Mouse (Mus musculus): ENCODE data around the gene 1700023F06Rik.

Gene 1700023F06Rik

GRCm38 (mm10) chr11:103192230-103192955, 16.0 kb downstream of the 1700023F06Rik start:
- in situ Hi-C loops (cut with MboI, MseI): no loop called here

- in situ Hi-C loops (cut with MboI, MseI): loop anchor here in 1 of 2 experiments (5.0 kb wide), 1 partner anchor 47 kb away; no protein-coding TSS in a partner anchor
These were observed 23.5 kb downstream of the 1700023F06Rik start for GRCm38 (mm10) chr11:103184891-103185290.

- in situ Hi-C loops (cut with MboI, MseI): loop anchor here in 1 of 2 experiments (5.0 kb wide), 1 partner anchor 50 kb away; no protein-coding TSS in a partner anchor
These were observed 26.4 kb downstream of the 1700023F06Rik start for GRCm38 (mm10) chr11:103181911-103182310.

GRCm38 (mm10) chr11:103181349-103181748, 27.0 kb downstream of the 1700023F06Rik start:
- in situ Hi-C loops (cut with MboI, MseI): loop anchor here in 1 of 2 experiments (5.0 kb wide), 1 partner anchor 51 kb away; no protein-coding TSS in a partner anchor

- in situ Hi-C loops (cut with MboI, MseI): loop anchor here in 1 of 2 experiments (5.0 kb wide), 1 partner anchor 52 kb away; no protein-coding TSS in a partner anchor
These were observed 27.9 kb downstream of the 1700023F06Rik start for GRCm38 (mm10) chr11:103180426-103180825.

DNA sequence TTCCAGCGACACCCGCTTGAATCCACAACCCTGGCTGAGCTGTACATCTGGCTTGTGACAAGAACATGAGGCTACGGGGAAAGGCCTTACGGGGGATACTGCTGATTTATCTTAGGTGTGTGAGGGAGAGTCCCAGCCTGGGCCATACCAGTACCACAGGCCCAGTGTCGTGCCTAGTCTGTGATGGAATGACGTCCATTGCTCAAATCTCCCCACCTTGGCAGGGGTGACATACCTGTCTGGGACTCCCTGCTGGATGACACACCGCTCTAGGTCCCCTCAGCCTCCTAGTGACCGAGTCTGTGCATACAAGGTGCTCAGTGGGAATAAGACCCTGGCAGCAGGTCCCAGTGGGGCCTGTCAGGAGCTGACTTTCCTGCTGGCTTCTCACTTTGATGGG, 29.6 kb downstream of the 1700023F06Rik start:
- in situ Hi-C loops (cut with MboI, MseI): loop anchor here (5.0 to 10.0 kb wide), 2 partner anchors 84 to 86 kb away; partner anchors contain the start of gene Map3k14 (in 1 of the 2)

DNA sequence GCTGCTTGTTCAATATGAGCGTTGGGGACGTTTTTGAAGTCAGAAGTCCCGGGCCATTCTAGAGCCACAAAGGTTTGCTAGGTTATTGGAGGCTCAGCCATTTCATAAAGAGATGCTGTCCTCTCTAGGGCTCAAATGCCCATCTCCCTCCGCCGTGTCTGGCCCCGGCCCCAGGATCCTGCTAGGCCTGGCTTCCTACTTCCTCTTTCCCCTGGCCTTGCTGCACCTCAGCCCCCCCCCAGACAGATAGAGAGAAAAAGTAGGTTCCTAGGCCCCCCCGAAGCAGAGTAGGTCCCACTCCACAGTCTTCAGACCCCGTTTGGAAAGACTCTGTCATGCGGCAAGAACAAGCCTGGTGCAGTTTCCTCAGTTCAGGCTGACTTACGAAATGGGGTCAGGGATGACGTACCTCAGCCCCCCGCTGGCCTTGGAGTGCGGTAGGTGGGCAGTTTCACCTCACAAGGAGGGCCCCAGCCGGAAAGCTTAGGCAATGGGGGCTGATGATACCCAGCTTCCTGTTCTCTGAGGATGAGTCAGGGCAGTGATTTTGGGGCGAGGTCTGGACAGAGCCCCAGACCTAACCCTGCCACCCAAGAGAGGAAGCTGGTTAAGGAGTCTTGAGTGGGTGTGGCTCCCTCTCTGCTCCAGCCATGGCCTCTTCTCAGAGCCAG, 30.4 kb downstream of the 1700023F06Rik start:
- in situ Hi-C loops (cut with MboI, MseI): loop anchor here (5.0 to 10.0 kb wide), 2 partner anchors 84 to 87 kb away; partner anchors contain the start of gene Map3k14 (in 1 of the 2)

- in situ Hi-C loops (cut with MboI, MseI): loop anchor here (5.0 to 10.0 kb wide), 2 partner anchors 85 to 88 kb away; partner anchors contain the start of gene Map3k14 (in 1 of the 2)
These were observed 31.1 kb downstream of the 1700023F06Rik start for GRCm38 (mm10) chr11:103177216-103177615.

DNA sequence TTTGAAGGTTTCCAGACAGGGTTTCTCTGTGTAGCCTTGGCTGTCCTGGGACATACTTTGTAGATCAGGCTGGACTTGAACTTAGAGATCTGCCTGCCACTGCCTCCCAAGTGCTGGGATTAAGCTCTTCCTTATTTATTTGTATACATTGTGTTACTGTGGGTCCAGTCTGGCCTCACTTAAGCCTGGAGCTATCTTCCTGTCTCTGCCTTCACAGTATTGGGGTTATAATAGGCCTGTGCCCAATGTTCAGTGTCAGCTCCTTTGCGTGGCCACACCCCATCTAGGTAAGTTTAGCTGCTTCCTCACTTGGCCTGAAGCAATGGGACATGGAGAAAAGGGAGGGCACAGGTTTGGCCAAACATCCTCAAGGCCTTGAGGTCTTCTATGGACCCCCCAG, 31.8 kb downstream of the 1700023F06Rik start:
- in situ Hi-C loops (cut with MboI, MseI): loop anchor here (5.0 to 10.0 kb wide), 2 partner anchors 86 to 88 kb away; partner anchors contain the start of gene Map3k14 (in 1 of the 2)

DNA sequence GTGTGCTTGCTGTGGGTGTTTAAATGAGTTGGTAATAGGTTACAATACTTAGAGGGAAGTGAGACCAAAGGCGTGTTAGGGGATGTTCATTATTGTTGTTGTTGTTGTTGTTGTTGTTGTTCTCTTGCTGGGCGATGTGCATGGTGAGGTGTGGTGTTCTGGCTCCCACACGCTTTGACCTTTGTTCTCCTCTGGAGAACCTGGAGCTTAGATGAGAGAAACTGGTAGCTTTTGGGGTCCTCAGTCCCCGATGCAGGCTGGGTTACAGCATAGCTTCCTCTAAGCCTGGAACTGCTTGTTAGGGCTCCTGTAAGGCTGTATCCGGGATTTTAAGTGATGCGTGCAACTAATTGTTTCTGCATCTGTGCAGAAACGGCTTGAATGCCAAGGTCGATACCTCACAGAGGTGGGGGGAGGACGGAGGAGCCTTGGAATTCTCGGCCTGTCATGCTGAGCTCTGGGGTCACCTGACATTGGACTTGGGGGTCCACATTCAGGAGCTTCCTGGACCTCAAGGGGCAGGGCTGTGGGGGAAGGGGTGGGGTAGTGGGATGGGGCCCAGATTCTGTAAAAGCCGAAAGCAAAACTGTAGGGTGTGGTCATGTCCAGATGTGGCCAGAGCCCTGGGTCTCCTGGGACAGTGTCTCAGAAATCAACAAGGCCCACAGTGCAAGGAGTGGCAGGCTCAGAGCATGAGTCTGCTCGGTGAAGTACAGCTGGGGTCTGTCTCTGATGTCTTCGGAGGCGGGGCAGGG, 32.5 kb downstream of the 1700023F06Rik start:
- in situ Hi-C loops (cut with MboI, MseI): loop anchor here (5.0 to 10.0 kb wide), 2 partner anchors 86 to 89 kb away; partner anchors contain the start of gene Map3k14 (in 1 of the 2)

- in situ Hi-C loops (cut with MboI, MseI): loop anchor here (5.0 to 10.0 kb wide), 3 partner anchors 87 to 152 kb away; partner anchors contain the start of gene Map3k14 (in 1 of the 2)
These were observed 33.4 kb downstream of the 1700023F06Rik start for GRCm38 (mm10) chr11:103174891-103175391.

- in situ Hi-C loops (cut with MboI, MseI): loop anchor here in 1 of 2 experiments (5.0 to 10.0 kb wide), 2 partner anchors 90 to 153 kb away; partner anchors contain the start of gene Map3k14
These were observed 33.9 kb downstream of the 1700023F06Rik start for GRCm38 (mm10) chr11:103174411-103174832.

DNA sequence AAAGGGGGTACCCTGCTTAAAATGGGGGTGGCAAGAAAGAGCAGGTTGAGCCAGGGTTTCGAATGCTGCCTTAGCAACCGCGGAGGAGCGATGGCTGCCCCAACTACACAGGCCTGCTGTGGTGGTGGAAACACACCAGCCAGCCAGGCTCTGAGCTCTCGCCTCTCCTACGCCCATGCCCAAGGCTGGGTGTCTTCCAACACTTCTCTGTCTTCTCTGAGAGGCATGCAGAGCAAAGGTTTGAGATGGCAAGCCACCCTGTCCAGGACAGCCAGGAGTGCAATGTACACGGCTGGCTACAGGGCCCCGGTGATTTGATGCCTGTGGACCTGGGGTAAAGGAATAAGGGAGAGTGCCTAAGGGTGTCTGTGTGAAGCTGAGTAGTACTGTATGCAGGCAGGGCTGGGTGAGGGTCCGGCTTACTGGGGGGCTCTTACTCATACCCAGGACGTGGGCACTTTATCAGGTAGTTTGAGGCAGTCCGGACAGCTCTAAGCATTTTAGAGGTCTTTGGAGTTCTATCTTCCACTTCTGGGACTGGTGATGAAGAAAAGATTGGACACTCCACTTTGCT, 34.5 kb downstream of the 1700023F06Rik start:
- in situ Hi-C loops (cut with MboI, MseI): loop anchor here in 1 of 2 experiments (5.0 to 10.0 kb wide), 2 partner anchors 91 to 153 kb away; partner anchors contain the start of gene Map3k14

- in situ Hi-C loops (cut with MboI, MseI): loop anchor here in 1 of 2 experiments (5.0 to 10.0 kb wide), 2 partner anchors 92 to 154 kb away; partner anchors contain the start of gene Map3k14
These were observed 35.2 kb downstream of the 1700023F06Rik start for GRCm38 (mm10) chr11:103173041-103173770.

DNA sequence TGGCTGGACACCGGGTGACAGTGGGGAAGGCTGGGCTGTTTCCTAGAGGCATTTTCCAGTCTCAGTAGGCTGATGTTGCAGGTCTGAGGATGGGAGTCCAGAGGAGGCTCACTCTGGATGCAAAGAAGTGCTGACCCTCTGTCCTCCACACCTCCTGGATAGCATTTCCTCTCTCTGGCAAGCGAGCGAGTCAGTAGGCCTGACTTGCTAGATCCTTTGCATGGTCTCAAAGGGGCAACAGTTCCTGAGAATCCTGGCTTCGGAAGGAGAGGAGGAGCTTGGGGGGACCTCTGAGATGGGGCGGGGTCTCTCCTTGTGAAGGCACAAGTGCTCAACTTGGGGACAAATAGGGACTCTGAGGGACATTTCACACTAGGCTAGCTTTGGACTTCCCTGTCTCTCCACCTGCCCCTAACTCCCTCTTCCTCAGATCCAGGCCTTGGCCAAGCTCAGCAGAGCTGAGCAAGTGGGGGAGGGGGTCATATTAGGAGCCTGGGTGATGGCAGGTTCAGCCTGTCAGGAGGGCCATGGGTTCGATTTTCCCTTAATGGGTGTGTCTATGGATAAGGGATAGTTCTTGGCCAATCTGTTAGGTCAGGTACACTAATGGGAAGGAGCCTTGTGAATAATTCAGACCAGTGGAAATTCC, 35.8 kb downstream of the 1700023F06Rik start:
- in situ Hi-C loops (cut with MboI, MseI): loop anchor here in 1 of 2 experiments (5.0 to 10.0 kb wide), 2 partner anchors 92 to 155 kb away; partner anchors contain the start of gene Map3k14

DNA sequence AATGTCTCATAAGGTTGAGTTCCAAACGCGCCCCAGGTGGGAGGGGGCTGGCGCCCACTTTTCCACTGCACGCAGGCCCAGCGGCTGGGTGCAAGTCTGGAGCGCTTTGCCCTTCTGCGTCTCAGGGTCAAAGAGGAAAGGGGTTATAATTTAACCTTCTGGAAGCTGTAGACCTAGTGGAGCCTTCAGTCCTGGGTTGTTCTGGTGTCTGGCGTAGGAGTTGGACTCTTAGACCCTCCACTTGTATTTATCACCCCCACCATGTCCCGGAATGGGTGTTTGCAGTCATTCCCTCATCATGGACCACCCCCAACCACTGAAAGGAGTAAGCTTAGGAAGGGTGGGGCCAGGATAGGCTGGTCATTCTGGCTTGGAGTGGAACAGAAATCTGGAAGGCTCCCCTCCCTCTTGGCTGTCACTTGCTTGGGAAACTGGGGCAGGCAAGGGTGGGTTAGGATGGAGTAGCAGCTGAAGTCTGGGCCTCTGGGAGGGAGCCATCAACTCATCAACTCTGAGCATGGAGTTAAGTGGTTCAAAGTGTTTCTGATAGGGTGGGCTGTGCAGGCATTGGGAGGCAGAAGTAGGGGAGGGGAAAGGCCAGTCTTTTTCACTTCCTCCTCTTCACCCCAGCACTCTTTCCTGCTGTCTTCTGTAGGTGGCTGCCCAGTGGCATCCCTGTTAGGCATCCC, 36.5 kb downstream of the 1700023F06Rik start:
- in situ Hi-C loops (cut with MboI, MseI): loop anchor here in 1 of 2 experiments (5.0 to 10.0 kb wide), 2 partner anchors 93 to 155 kb away; partner anchors contain the start of gene Map3k14

- in situ Hi-C loops (cut with MboI, MseI): loop anchor here in 1 of 2 experiments (5.0 to 10.0 kb wide), 2 partner anchors 94 to 156 kb away; partner anchors contain the start of gene Map3k14
These were observed 37.1 kb downstream of the 1700023F06Rik start for GRCm38 (mm10) chr11:103171286-103171620.
